Mouse (Mus musculus): ENCODE results near the gene Ccdc183. TPM values are rescaled to one million over a fixed set of nuclear protein-coding genes. Genes with fewer than 3 reads are reported as not detected.

The Ccdc183 gene
- polyA plus RNA-seq, 1 experiment from 2014 or later: 0.19 TPM

Other genes starting within 250 kb of the Ccdc183 start
- gene Sapcd2, start 245.4 kb downstream of the Ccdc183 start, polyA plus RNA-seq (2015; fragmentation: Nextera tagmentation; extraction: Ambion mirVana): 37.6 and 41.7 TPM in 2 replicates
- 10.1 and 13.0 TPM in 2 replicates for gene Entpd2, start 221.8 kb downstream of the Ccdc183 start, polyA plus RNA-seq (2015; fragmentation: Nextera tagmentation; extraction: Ambion mirVana)
- gene Npdc1, start 218.3 kb downstream of the Ccdc183 start, polyA plus RNA-seq (2015; fragmentation: Nextera tagmentation; extraction: Ambion mirVana): 47.0 and 49.6 TPM in 2 replicates
- gene Fut7, start 194.4 kb downstream of the Ccdc183 start, polyA plus RNA-seq (2015; fragmentation: Nextera tagmentation; extraction: Ambion mirVana): 0.17 and 0.30 TPM in 2 replicates
- 3.9 and 4.8 TPM in 2 replicates for gene Abca2, start 189.0 kb downstream of the Ccdc183 start, polyA plus RNA-seq (2015; fragmentation: Nextera tagmentation; extraction: Ambion mirVana)
- 11.9 and 26.5 TPM in 2 replicates for gene Clic3, start 160.8 kb downstream of the Ccdc183 start, polyA plus RNA-seq (2015; fragmentation: Nextera tagmentation; extraction: Ambion mirVana)
- 35.3 and 37.4 TPM in 2 replicates for gene Paxx, start 156.6 kb downstream of the Ccdc183 start, polyA plus RNA-seq (2015; fragmentation: Nextera tagmentation; extraction: Ambion mirVana)
- gene Ptgds, start 147.6 kb downstream of the Ccdc183 start, polyA plus RNA-seq (2015; fragmentation: Nextera tagmentation; extraction: Ambion mirVana): 6.8 and 7.5 TPM in 2 replicates
- not detected in 2 replicates for gene Lcn12, start 123.8 kb downstream of the Ccdc183 start, polyA plus RNA-seq (2015; fragmentation: Nextera tagmentation; extraction: Ambion mirVana)
- 64.4 and 71.4 TPM in 2 replicates for gene Fbxw5, start 116.9 kb downstream of the Ccdc183 start, polyA plus RNA-seq (2015; fragmentation: Nextera tagmentation; extraction: Ambion mirVana)
- 8.3 and 8.6 TPM in 2 replicates for gene C8g, start 116.0 kb downstream of the Ccdc183 start, polyA plus RNA-seq (2015; fragmentation: Nextera tagmentation; extraction: Ambion mirVana)
- 29.4 and 31.2 TPM in 2 replicates for gene Traf2, start 70.7 kb downstream of the Ccdc183 start, polyA plus RNA-seq (2015; fragmentation: Nextera tagmentation; extraction: Ambion mirVana)
- 371 and 375 TPM in 2 replicates for gene Edf1, start 59.8 kb downstream of the Ccdc183 start, polyA plus RNA-seq (2015; fragmentation: Nextera tagmentation; extraction: Ambion mirVana)
- gene Mamdc4, start 42.8 kb downstream of the Ccdc183 start, polyA plus RNA-seq (2015; fragmentation: Nextera tagmentation; extraction: Ambion mirVana): 74.5 and 104 TPM in 2 replicates
- gene Phpt1, start 42.5 kb downstream of the Ccdc183 start, polyA plus RNA-seq (2015; fragmentation: Nextera tagmentation; extraction: Ambion mirVana): 144 and 151 TPM in 2 replicates
- 1.0 and 1.1 TPM in 2 replicates for gene Ajm1, start 35.9 kb downstream of the Ccdc183 start, polyA plus RNA-seq (2015; fragmentation: Nextera tagmentation; extraction: Ambion mirVana)
- gene Rabl6, start 9.2 kb downstream of the Ccdc183 start, polyA plus RNA-seq (2015; fragmentation: Nextera tagmentation; extraction: Ambion mirVana): 64.2 and 65.6 TPM in 2 replicates
- 24.3 and 25.0 TPM in 2 replicates for gene Tmem141, start 4.3 kb upstream of the Ccdc183 start, polyA plus RNA-seq (2015; fragmentation: Nextera tagmentation; extraction: Ambion mirVana)
- 4.0 and 6.2 TPM in 2 replicates for gene Fcna, start 10.4 kb upstream of the Ccdc183 start, polyA plus RNA-seq (2015; fragmentation: Nextera tagmentation; extraction: Ambion mirVana)
- gene Lcn8, start 35.4 kb upstream of the Ccdc183 start, polyA plus RNA-seq (2015; fragmentation: Nextera tagmentation; extraction: Ambion mirVana): not detected in 2 replicates
- gene Lcn5, start 40.3 kb upstream of the Ccdc183 start, polyA plus RNA-seq (2015; fragmentation: Nextera tagmentation; extraction: Ambion mirVana): not detected in 2 replicates
- gene Lcn6, start 59.1 kb upstream of the Ccdc183 start, polyA plus RNA-seq (2015; fragmentation: Nextera tagmentation; extraction: Ambion mirVana): not detected in 2 replicates
- gene Lcn10, start 65.0 kb upstream of the Ccdc183 start, polyA plus RNA-seq (2015; fragmentation: Nextera tagmentation; extraction: Ambion mirVana): not detected in 2 replicates
- not detected in 2 replicates for gene Obp2a, start 82.4 kb upstream of the Ccdc183 start, polyA plus RNA-seq (2015; fragmentation: Nextera tagmentation; extraction: Ambion mirVana)
- gene Bmyc, start 89.1 kb upstream of the Ccdc183 start, polyA plus RNA-seq (2015; fragmentation: Nextera tagmentation; extraction: Ambion mirVana): 79.4 and 83.4 TPM in 2 replicates
- not detected in 2 replicates for gene Obp2b, start 119.3 kb upstream of the Ccdc183 start, polyA plus RNA-seq (2015; fragmentation: Nextera tagmentation; extraction: Ambion mirVana)
- not detected in 2 replicates for gene Lcn3, start 147.9 kb upstream of the Ccdc183 start, polyA plus RNA-seq (2015; fragmentation: Nextera tagmentation; extraction: Ambion mirVana)
- gene Lcn11, start 159.3 kb upstream of the Ccdc183 start, polyA plus RNA-seq (2015; fragmentation: Nextera tagmentation; extraction: Ambion mirVana): not detected in 2 replicates
- gene Gm13539, start 164.6 kb upstream of the Ccdc183 start, polyA plus RNA-seq (2015; fragmentation: Nextera tagmentation; extraction: Ambion mirVana): not detected in 2 replicates
- gene Glt6d1, start 198.2 kb upstream of the Ccdc183 start, polyA plus RNA-seq (2015; fragmentation: Nextera tagmentation; extraction: Ambion mirVana): not detected in 2 replicates
- gene Lcn9, start 205.5 kb upstream of the Ccdc183 start, polyA plus RNA-seq (2015; fragmentation: Nextera tagmentation; extraction: Ambion mirVana): not detected in 2 replicates
- gene Sohlh1, start 229.6 kb upstream of the Ccdc183 start, polyA plus RNA-seq (2015; fragmentation: Nextera tagmentation; extraction: Ambion mirVana): not detected in 2 replicates
- 0.39 and 0.62 TPM in 2 replicates for gene Kcnt1, start 246.1 kb upstream of the Ccdc183 start, polyA plus RNA-seq (2015; fragmentation: Nextera tagmentation; extraction: Ambion mirVana)